Mouse (Mus musculus) small intestine, adult 2 months (tissue): ENCODE measurements around the gene Mum1.

Experiments used
- CTCF ChIP-seq: fragments of 200-500 bp; IDR thresholded peaks from 2 replicates; pipeline ENCODE4 v1.5.1; 2012; ENCODE audit warnings: low read depth, mild to moderate bottlenecking, control low read depth, inconsistent platforms, low read length, moderate library complexity, mixed read lengths; ENCODE audit not compliant: insufficient replicate concordance, insufficient read length; ENCODE audit errors: extremely low read depth
- POLR2A ChIP-seq: fragments of 200-500 bp; IDR thresholded peaks from 2 replicates; pipeline ENCODE4 v1.6.1; 2012; ENCODE audit warnings: low read depth, mild to moderate bottlenecking, control low read depth, inconsistent platforms, low read length, moderate library complexity

DNA sequence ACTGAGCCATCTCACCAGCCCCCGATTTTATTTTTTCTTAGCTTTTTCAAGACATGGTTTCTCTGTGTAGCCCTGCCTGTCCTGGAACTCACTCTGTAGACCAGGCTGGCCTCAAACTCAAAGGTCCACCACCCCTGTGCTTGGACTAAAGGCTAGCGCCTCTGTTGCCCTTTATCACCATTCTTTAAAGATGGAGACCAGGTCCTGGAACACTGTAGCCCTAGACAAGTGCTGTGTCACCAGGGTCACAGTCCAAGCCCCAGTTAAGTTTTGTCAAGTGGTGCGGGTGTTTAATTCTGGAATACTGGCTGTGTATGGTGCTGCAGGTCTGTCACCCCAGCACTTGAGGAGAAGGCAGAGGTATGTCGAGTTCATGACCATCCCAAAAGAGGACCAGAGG is 10.8 kb downstream of the Mum1 start:
- TF ChIP-seq CTCF (no peak), POLR2A (no peak)
